Mouse (Mus musculus) thymus, adult 2 months (tissue): Measurements from ENCODE around the gene Olfr446. TPM values are rescaled to one million over a fixed set of nuclear protein-coding genes. Genes with fewer than 3 reads are reported as not detected.

Experiments
- DNase-seq: peaks from one replicate; pipeline ENCODE4 v3.0.0; 2021
- H3K27ac ChIP-seq: fragments of 200-500 bp; 2 replicates; pipeline ENCODE4 v1.5.1; 2012; ENCODE audit warnings: low read length, control low read depth; ENCODE audit not compliant: control insufficient read depth, insufficient read depth
- H3K27me3 ChIP-seq: fragments of 200-500 bp; 2 replicates; pipeline ENCODE4 v1.6.1; 2012; ENCODE audit warnings: mild to moderate bottlenecking, low read length, moderate library complexity, mixed read lengths; ENCODE audit not compliant: control insufficient read depth, insufficient read depth
- H3K36me3 ChIP-seq: fragments of 200-500 bp; 2 replicates; pipeline ENCODE4 v1.6.1; 2012; ENCODE audit warnings: mild to moderate bottlenecking, low read length, moderate library complexity; ENCODE audit not compliant: control insufficient read depth, insufficient read depth
- H3K4me1 ChIP-seq: fragments of 200-500 bp; replicated peaks from 2 replicates; pipeline ENCODE4 v1.6.1; 2012; ENCODE audit warnings: low read length; ENCODE audit not compliant: control insufficient read depth, insufficient read depth
- H3K4me3 ChIP-seq: fragments of 200-500 bp; 2 replicates; pipeline ENCODE4 v1.5.1; 2012; ENCODE audit warnings: mild to moderate bottlenecking, low read length, control low read depth, moderate library complexity; ENCODE audit not compliant: control insufficient read depth, insufficient read depth
- CTCF ChIP-seq: fragments of 200-500 bp; IDR thresholded peaks from 2 replicates; pipeline ENCODE4 v1.5.1; 2012; ENCODE audit warnings: mild to moderate bottlenecking, control low read depth, low read length, moderate library complexity, borderline replicate concordance; ENCODE audit not compliant: control insufficient read depth, poor library complexity, insufficient read depth; ENCODE audit errors: extremely low read depth
- POLR2A ChIP-seq: fragments of 200-500 bp; IDR thresholded peaks from 2 replicates; pipeline ENCODE4 v1.6.1; 2012; ENCODE audit warnings: mild to moderate bottlenecking, low read length, control low read depth, moderate library complexity; ENCODE audit not compliant: control insufficient read depth, poor library complexity, insufficient read depth; ENCODE audit errors: extremely low read depth
- WGBS: fragments of 180-500 bp; shearing (Covaris S2); methylation state at CpG from one replicate; pipeline ENCODE4 v1.1.7; 2018; 5-methylcytosine and 5-hydroxymethylcytosine counted together
- polyA plus RNA-seq: library from polyadenylated mRNA; depleted of rRNA; stranded (reverse); fragments of >200 nt; gene quantifications from 2 replicates; pipeline ENCODE4 v1.2.3, GENCODE M21; 2012; rRNA removed

Olfr446 gene
- not detected in 2 replicates for polyA plus RNA-seq

DNA sequence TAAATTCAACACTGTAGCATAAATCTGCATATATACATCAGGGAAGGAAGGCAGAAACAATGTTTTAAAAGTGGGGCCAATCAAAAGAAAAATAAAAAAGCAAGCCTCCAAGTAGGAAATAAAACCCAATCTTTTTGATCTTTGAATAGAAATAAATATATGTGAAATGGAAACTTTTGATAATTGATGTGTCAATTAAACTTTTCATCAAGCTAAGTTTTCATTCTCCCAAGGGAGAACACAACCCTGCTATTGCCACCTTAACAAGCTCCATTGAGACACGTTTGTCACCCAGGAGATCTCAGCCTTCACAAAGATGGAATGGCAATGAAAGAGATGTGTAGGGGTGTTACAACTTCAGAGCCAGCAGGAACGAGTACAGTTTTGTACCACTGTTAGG is at the start of gene Olfr446:
TSS of gene Olfr446 (plus strand) at position 301 of the 400 bp plus-strand sequence.
- Histone ChIP-seq H3K27ac (no peak within 1 kb of the TSS), H3K27me3 (no peaks in the 10 kb centered on the region), H3K36me3 (no peaks in the 10 kb centered on the region), H3K4me1 (no peaks in the 10 kb centered on the region), H3K4me3 (no peak within 1 kb of the TSS)
- TF ChIP-seq POLR2A, result no peak
- no peak for TF ChIP-seq CTCF
- 82% methylated on average over 2 of the region's 2 CpGs for WGBS
- no peak for DNase-seq

- Histone ChIP-seq H3K4me3 (no peak overlapping the region), H3K36me3 (no peaks in the 10 kb centered on the region), H3K27me3 (no peaks in the 10 kb centered on the region), H3K27ac (no peak overlapping the region), H3K4me1 (no peaks in the 10 kb centered on the region)
- DNase-seq, result no peak
- no peak for TF ChIP-seq CTCF
- TF ChIP-seq POLR2A, result no peak
These were observed 44.9 kb upstream of the Olfr446 start for GRCm38 (mm10) chr6:42876323-42876722.

DNA sequence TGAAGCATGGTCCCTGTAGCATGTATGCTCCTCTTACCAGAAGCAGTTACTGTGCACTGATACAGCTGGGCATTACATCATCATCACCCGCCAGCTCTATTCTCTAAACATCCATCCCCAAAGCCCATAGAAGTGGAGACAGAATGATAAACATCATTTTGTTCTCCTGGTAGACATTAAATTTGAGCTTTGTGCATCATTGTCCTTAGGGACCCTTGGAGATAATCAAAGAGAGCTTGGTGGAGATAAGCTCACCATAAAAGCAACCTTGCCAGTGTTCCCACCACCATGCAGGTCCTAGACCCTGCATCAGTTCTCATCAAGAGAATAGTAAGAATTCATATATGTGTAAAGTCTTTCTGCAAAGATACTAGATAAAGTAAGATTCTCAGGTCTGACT is 31.0 kb upstream of the Olfr446 start, which contains the start of gene Olfr448:
TSS of gene Olfr448 (plus strand) at position 301 of the 400 bp plus-strand sequence.
- no peaks in the 10 kb centered on the region for H3K36me3 ChIP-seq
- no peak for TF ChIP-seq POLR2A
- TF ChIP-seq CTCF, result no peak
- 97% methylated on average over 1 of the region's 1 CpGs for WGBS

GRCm38 (mm10) chr6:42900345-42900744 is 20.8 kb upstream of the Olfr446 start:
- Histone ChIP-seq H3K27me3 (no peaks in the 10 kb centered on the region), H3K27ac (no peak overlapping the region), H3K4me3 (no peak overlapping the region), H3K4me1 (no peaks in the 10 kb centered on the region), H3K36me3 (no peaks in the 10 kb centered on the region)
- TF ChIP-seq CTCF (no peak), POLR2A (no peak)
- DNase-seq, result no peak
- 19% methylated on average over 1 of the region's 1 CpGs for WGBS

More for the DNA sequence above, 31.0 kb upstream of the Olfr446 start, which contains the start of gene Olfr448:
- Histone ChIP-seq H3K4me1 (no peaks in the 10 kb centered on the region), H3K27me3 (no peaks in the 10 kb centered on the region), H3K27ac (no peak within 1 kb of the TSS), H3K4me3 (no peak within 1 kb of the TSS)
- DNase-seq, result no peak

DNA sequence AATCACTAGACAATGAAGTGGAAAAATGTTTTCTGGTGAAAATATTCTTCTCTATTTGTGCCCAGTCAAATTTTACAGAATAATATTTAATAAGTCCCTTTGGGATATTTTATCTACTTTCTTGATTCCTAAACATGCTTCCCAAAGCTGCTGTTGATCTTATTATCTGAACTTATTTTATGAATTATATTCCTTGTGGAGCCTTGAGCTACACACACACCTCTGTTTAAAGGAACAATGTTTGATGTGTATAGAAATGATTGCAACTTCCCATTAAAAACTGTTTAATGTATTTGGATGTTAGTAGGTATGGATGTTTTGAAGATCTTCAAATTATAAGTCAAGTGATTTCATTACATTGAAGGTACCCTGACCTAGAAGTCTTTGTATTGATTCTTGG is 12.6 kb upstream of the Olfr446 start, which contains the start of gene Olfr447:
TSS of gene Olfr447 (plus strand) at position 301 of the 400 bp plus-strand sequence.
- H3K4me1 ChIP-seq, result no peaks in the 10 kb centered on the region
- H3K4me3 ChIP-seq, result no peak within 1 kb of the TSS
- H3K36me3 ChIP-seq, result no peaks in the 10 kb centered on the region
- no peak within 1 kb of the TSS for H3K27ac ChIP-seq
- DNase-seq, result no peak
- H3K27me3 ChIP-seq, result no peaks in the 10 kb centered on the region
- TF ChIP-seq CTCF, result no peak
- TF ChIP-seq POLR2A, result no peak

GRCm38 (mm10) chr6:42948767-42949166 is 27.6 kb downstream of the Olfr446 start, which contains the start of gene Olfr444:
TSS of gene Olfr444 (plus strand) at chr6:42949067.
- H3K4me1 ChIP-seq, result no peaks in the 10 kb centered on the region
- TF ChIP-seq POLR2A, result no peak
- no peak for TF ChIP-seq CTCF
- 81% methylated on average over 1 of the region's 1 CpGs for WGBS
- no peak within 1 kb of the TSS for H3K4me3 ChIP-seq
- H3K36me3 ChIP-seq, result no peaks in the 10 kb centered on the region
- no peaks in the 10 kb centered on the region for H3K27me3 ChIP-seq
- H3K27ac ChIP-seq, result no peak within 1 kb of the TSS
- DNase-seq, result no peak

GRCm38 (mm10) chr6:42980377-42980776 is 59.2 kb downstream of the Olfr446 start:
- no peak for DNase-seq
- Histone ChIP-seq H3K27ac (no peak overlapping the region), H3K4me3 (no peak overlapping the region), H3K27me3 (no peaks in the 10 kb centered on the region), H3K36me3 (no peaks in the 10 kb centered on the region), H3K4me1 (no peaks in the 10 kb centered on the region)
- no peak for TF ChIP-seq POLR2A
- TF ChIP-seq CTCF, result no peak

Other genes starting within 250 kb of the Olfr446 start
- 1.9 and 2.5 TPM in 2 replicates for gene Tcaf1, start 211.3 kb upstream of the Olfr446 start, polyA plus RNA-seq
- not detected in 2 replicates for gene Olfr453, start 182.0 kb upstream of the Olfr446 start, polyA plus RNA-seq
- gene Olfr38, start 165.0 kb upstream of the Olfr446 start, polyA plus RNA-seq, result not detected in 2 replicates
- not detected in 2 replicates for gene Olfr452, start 136.3 kb upstream of the Olfr446 start, polyA plus RNA-seq
- gene Olfr450, start 109.4 kb upstream of the Olfr446 start, polyA plus RNA-seq, result not detected in 2 replicates
- not detected in 2 replicates for gene Olfr449, start 87.0 kb upstream of the Olfr446 start, polyA plus RNA-seq
- not detected in 2 replicates for gene Olfr448, start 30.9 kb upstream of the Olfr446 start, polyA plus RNA-seq
- gene Olfr447, start 12.5 kb upstream of the Olfr446 start, polyA plus RNA-seq, result not detected in 2 replicates
- gene Olfr444, start 27.7 kb downstream of the Olfr446 start, polyA plus RNA-seq, result not detected in 2 replicates
- gene Olfr441, start 185.0 kb downstream of the Olfr446 start, polyA plus RNA-seq, result not detected in 2 replicates
- not detected in 2 replicates for gene Olfr237-ps1, start 225.2 kb downstream of the Olfr446 start, polyA plus RNA-seq
- not detected in 2 replicates for gene Olfr437, start 241.9 kb downstream of the Olfr446 start, polyA plus RNA-seq